Mouse (Mus musculus): ENCODE data around the gene Gm1330.
"Not testable (repeated sequence)": the region's sequence is repeated elsewhere in the genome, so short reads cannot be mapped to it uniquely, and the experiment has no call there.

Gene Gm1330

GRCm38 (mm10) chr2:149003151-149003550 lies at the start of gene Gm1330:
Gene Gm1330, minus strand, starts transcription at chr2:149003251.
- DNase-seq (ENCODE audit: low spot score): no peak

- DNase-seq (ENCODE audit: low spot score): not testable (repeated sequence)
Measured at GRCm38 (mm10) chr2:149017137-149017536, 14.1 kb upstream of the Gm1330 start, which contains the start of gene Gm10750. Gene Gm10750, minus strand, starts transcription at chr2:149017237.

GRCm38 (mm10) chr2:149004826-149005225 lies 1.8 kb upstream of the Gm1330 start:
- no peak for DNase-seq (ENCODE audit: low spot score)

GRCm38 (mm10) chr2:148995133-148995532 lies 7.9 kb downstream of the Gm1330 start:
- no peak for DNase-seq (ENCODE audit: low spot score)
